Mouse (Mus musculus) testis, postnatal 14 days (tissue): Measurements from ENCODE around the gene Map3k12.

Source experiments
- DNase-seq: peaks from one replicate; pipeline ENCODE4 v3.0.0; 2021; ENCODE audit warnings: low spot score

The Map3k12 gene

GRCm38 (mm10) chr15:102503447-102503846 is 13.4 kb downstream of the Map3k12 start, which contains the start of gene Gm10337:
Gene Gm10337 (plus strand): TSS chr15:102503722.
- DNase-seq = no peak

- DNase-seq = peak; percentile 11
These were observed 14.5 kb downstream of the Map3k12 start for GRCm38 (mm10) chr15:102502254-102502840.

GRCm38 (mm10) chr15:102501084-102501814 is 15.6 kb downstream of the Map3k12 start:
- DNase-seq = no peak

- no peak for DNase-seq
These were observed 16.4 kb downstream of the Map3k12 start for GRCm38 (mm10) chr15:102500479-102500878.

DNA sequence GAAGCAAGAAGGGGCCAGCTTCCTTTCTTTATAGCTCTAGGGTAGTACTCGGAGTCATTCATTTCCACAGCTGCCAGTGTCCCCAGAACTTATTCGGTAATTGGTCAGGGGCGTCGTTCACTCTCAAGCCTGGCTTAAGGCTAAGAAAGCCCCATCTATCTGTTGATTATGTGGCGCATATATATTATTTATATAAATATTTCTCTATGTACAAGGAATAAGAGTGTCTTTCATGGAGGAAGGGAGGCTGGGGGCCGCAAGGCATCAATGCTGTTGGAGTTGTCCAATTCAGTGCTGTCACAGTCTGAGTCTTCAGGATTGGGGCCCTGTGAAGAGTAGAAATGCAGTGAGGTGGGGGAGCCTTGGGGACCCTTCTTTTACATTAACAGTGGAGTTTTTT is 17.0 kb downstream of the Map3k12 start:
- DNase-seq = no peak

GRCm38 (mm10) chr15:102499370-102499769 is 17.5 kb downstream of the Map3k12 start:
- no peak for DNase-seq

GRCm38 (mm10) chr15:102498322-102498721 is 18.5 kb downstream of the Map3k12 start:
- DNase-seq = no peak

GRCm38 (mm10) chr15:102487664-102488063 is 29.2 kb downstream of the Map3k12 start:
- no peak for DNase-seq

- DNase-seq = no peak
These were observed 31.0 kb downstream of the Map3k12 start for GRCm38 (mm10) chr15:102485853-102486252.

DNA sequence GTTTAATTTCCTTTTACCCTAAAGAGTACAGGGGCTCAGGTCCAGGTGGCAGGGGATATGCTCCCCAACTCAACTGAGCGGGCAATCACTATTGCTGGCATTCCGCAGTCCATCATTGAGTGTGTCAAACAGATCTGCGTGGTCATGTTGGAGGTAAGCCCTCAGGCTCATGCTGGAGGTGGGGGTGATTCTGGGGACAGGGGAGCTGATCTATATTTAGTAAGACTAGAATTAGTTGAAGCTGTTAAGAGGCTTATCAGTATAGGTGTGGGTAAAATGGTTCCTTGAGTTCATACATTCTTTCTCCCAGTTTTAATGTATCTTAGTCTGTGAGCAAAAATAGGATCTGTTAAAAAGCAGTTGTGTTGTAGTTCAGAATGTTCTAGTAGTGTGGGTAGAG is 33.7 kb downstream of the Map3k12 start:
- DNase-seq = no peak

DNA sequence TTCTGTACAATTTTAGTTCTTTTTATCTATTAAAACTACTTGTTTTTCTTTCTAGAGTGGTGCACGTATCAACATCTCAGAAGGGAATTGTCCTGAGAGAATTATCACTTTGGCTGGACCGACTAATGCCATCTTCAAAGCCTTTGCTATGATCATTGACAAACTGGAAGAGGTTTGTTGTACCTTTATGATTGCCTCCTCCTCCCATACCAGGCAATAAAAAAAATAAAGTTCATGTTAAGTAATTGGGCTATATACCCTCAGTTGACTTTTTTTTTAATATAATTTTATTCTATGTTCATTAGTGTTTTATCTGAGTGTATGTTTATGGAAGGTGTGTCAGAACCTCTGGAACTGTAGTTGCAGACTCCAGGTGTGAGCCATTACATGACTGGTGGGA is 42.3 kb downstream of the Map3k12 start:
- DNase-seq = no peak

DNA sequence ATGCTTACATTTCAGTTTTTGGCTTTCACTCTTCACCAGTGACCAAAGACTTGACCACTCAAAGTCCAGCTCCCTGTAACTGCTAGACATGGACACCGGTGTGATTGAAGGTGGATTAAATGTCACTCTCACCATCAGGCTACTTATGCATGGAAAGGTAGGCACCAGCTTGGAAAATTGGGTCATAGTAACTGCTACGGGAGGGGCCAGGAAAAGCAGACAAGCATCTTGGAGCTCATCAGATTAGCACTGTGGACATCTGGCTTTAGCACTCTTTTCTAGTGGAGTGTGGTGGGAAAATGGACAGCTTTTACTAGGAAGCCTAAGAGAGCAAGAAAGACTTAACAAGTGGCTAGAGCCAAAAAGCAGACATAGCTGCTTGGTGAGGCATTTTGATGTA is 43.6 kb downstream of the Map3k12 start:
- DNase-seq = no peak

DNA sequence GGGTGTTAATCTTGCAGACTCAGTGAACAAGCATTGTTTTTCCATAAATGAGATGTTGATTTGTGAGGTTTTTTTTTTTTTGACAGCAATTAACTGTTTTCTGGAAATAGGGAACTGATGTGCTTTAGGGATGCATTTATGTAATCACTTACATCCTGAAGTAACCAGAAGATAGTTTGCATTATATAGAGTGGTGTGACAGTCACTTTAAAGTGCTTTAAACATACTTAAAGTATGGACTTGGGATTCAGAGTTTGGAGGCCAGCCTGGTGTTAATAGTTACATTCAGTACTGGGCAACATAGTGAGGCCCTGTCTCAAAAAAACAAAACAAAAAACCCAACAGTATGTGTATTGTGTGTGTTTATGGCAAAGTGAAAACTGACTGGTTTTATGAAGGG is 45.1 kb downstream of the Map3k12 start:
- no peak for DNase-seq

DNA sequence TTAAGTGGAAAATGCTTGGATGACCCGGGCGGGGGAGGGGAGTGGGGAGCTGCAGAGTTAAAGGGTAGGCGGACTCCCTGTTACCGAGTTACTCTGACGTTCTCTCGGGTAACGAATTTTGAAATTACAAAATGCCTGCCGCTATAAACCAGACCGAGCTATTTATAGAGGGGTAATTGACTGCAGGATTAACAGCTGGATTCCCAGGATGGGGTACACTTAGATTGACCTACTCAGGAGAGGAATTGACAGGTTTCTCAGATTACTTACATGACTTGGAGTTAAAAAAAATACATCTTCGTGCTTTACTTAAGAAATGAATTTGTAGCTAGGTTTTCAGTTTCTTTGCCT is 45.6 kb downstream of the Map3k12 start:
- DNase-seq = no peak

- peak; percentile 85 for DNase-seq
These were observed 46.1 kb downstream of the Map3k12 start for GRCm38 (mm10) chr15:102470605-102471294.

DNA sequence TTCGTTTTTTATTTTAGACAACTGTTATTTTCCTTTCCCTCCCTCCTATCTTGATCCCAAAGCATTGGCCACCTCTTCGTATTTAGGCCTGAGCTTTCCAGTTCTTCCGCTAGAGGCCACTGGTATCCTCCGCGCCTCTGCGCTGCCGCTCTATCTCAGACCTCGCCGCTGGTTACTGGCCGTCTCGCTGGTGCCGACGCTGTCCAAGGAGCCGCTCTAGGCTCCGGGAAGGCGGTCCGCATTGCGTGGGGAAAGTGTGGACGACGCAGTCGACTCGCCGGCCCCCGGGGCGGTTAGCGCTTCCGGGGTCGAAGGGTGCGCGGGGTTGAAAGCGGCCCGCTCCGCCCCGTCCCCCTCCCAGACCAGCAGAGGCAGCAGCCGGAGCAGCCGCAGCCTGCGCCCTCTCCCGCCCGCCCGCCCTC is 46.7 kb downstream of the Map3k12 start, which contains the start of gene Pcbp2:
Pcbp2 (plus strand) TSS at position 357 of the 422 bp plus-strand sequence.
- DNase-seq = peak; percentile 98

DNA sequence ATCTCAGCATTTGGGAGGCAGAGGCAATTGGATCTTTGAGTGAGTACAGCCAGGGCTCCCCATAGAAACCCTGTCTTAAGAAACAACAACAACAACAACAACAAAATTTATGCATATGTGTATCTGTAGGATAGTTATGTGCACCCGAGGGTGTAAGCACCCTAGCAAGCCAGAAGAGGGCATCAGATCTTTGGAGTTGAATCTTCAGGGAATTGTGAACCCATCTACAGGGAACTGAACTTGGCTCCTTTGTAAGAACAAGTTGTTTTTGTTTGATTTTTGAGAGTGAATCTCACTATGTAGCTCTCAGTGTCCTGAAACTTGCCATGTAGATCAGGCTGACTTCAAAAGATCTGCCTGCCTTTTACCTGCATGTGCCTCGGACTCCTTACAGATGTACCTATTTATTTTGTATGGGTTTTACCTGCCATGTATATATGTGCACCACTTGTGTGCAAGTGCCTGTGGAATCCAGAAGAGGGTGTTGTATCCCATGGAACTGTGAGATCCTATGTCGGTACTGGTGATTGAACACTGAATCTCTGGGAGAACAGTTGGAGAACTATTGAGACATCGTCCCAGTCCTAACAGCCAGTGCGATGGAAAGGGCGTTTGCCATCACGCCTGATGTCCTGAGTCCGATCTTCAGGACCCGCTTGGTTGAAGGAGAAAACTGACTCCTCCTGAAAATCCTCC is 48.0 kb downstream of the Map3k12 start:
- DNase-seq = no peak

- no peak for DNase-seq
These were observed 53.2 kb downstream of the Map3k12 start for GRCm38 (mm10) chr15:102463666-102464065.

GRCm38 (mm10) chr15:102461430-102462075 is 55.3 kb downstream of the Map3k12 start:
- no peak for DNase-seq

GRCm38 (mm10) chr15:102460971-102461370 is 55.9 kb downstream of the Map3k12 start:
- DNase-seq = no peak

DNA sequence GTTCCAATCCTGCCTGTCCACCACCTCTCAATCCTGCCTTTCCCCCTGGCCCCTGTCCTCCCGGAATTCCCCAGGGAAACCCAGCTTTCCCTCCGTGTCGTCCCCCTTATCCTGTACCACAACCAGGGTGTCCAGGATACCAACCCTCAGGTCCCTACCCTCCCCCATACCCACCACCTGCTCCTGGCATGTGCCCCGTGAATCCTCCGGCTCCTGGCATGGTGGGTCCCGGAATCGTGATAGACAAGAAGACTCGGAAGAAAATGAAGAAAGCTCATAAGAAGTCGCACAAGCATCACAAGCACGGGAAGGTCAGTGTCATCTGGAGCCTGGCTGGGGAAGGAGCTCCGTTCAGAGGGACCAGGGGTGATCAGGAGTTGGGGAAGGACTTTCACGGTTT is 56.5 kb downstream of the Map3k12 start:
- DNase-seq = no peak

- DNase-seq = no peak
These were observed 57.0 kb downstream of the Map3k12 start for GRCm38 (mm10) chr15:102459847-102460246.
